Mouse (Mus musculus) CD4-positive, CD25-positive, alpha-beta regulatory T cell, adult 2 months (primary cell): ENCODE measurements around the gene Fam69b.

Experiments
- DNase-seq: peaks from one replicate; pipeline ENCODE4 v3.0.0-alpha.2; 2012; ENCODE audit warnings: low read depth, low spot score

Gene Fam69b

GRCm38 (mm10) chr2:26598462-26598861 lies 29.8 kb upstream of the Fam69b start:
- no peak for DNase-seq

GRCm38 (mm10) chr2:26599965-26600364 lies 28.3 kb upstream of the Fam69b start:
- no peak for DNase-seq

GRCm38 (mm10) chr2:26600664-26601063 lies 27.6 kb upstream of the Fam69b start:
- DNase-seq, result no peak

GRCm38 (mm10) chr2:26601595-26601994 lies 26.7 kb upstream of the Fam69b start:
- no peak for DNase-seq

GRCm38 (mm10) chr2:26602631-26603030 lies 25.6 kb upstream of the Fam69b start:
- no peak for DNase-seq

- no peak for DNase-seq
Observed at GRCm38 (mm10) chr2:26603159-26603558, 25.1 kb upstream of the Fam69b start.

GRCm38 (mm10) chr2:26603720-26604671 lies 24.3 kb upstream of the Fam69b start, which contains the start of gene Agpat2:
Gene Agpat2 (minus strand): TSS chr2:26604417.
- peak; percentile 85 for DNase-seq

- no peak for DNase-seq
Observed at GRCm38 (mm10) chr2:26605331-26605730, 22.9 kb upstream of the Fam69b start.

- DNase-seq, result no peak
Observed at GRCm38 (mm10) chr2:26606579-26606978, 21.7 kb upstream of the Fam69b start.

GRCm38 (mm10) chr2:26607056-26607910 lies 21.0 kb upstream of the Fam69b start:
- DNase-seq, result no peak

- no peak for DNase-seq
Observed at GRCm38 (mm10) chr2:26608781-26609180, 19.5 kb upstream of the Fam69b start.

GRCm38 (mm10) chr2:26609261-26609661 lies 19.0 kb upstream of the Fam69b start:
- no peak for DNase-seq

GRCm38 (mm10) chr2:26610526-26610925 lies 17.7 kb upstream of the Fam69b start:
- DNase-seq, result no peak

- no peak for DNase-seq
Observed at GRCm38 (mm10) chr2:26611054-26611453, 17.2 kb upstream of the Fam69b start.

GRCm38 (mm10) chr2:26611896-26612295 lies 16.4 kb upstream of the Fam69b start:
- no peak for DNase-seq

- no peak for DNase-seq
Observed at GRCm38 (mm10) chr2:26614903-26615302, 13.4 kb upstream of the Fam69b start.

GRCm38 (mm10) chr2:26615459-26616124 lies 12.7 kb upstream of the Fam69b start:
- no peak for DNase-seq

GRCm38 (mm10) chr2:26617331-26617730 lies 10.9 kb upstream of the Fam69b start:
- DNase-seq, result no peak

GRCm38 (mm10) chr2:26617928-26618327 lies 10.3 kb upstream of the Fam69b start:
- DNase-seq, result no peak

- no peak for DNase-seq
Observed at GRCm38 (mm10) chr2:26621246-26621645, 7.0 kb upstream of the Fam69b start.

- peak; percentile 73 for DNase-seq
Observed at GRCm38 (mm10) chr2:26622984-26623383, 5.3 kb upstream of the Fam69b start.

- DNase-seq, result no peak
Observed at GRCm38 (mm10) chr2:26625419-26625818, 2.8 kb upstream of the Fam69b start.
